Mouse (Mus musculus) midbrain, embryonic 10.5 days (tissue): ENCODE results near the gene Gm20747. TPM values are rescaled to one million over a fixed set of nuclear protein-coding genes. Genes with fewer than 3 reads are reported as not detected.
"Not testable (repeated sequence)": the region's sequence is repeated elsewhere in the genome, so short reads cannot be mapped to it uniquely, and the experiment has no call there.

Source experiments
- DNase-seq: peaks from one replicate; pipeline ENCODE4 v3.0.0-alpha.2; 2017; ENCODE audit warnings: low spot score
- H3K27ac ChIP-seq: fragments of 300-500 bp; sonication (generic); replicated peaks from 2 replicates; pipeline ENCODE4 v1.5.1; 2016; ENCODE audit warnings: mild to moderate bottlenecking
- H3K27me3 ChIP-seq: fragments of 300-500 bp; sonication (generic); 2 replicates; pipeline ENCODE4 v1.6.1; 2016; ENCODE audit warnings: low read depth, mild to moderate bottlenecking; ENCODE audit not compliant: poor library complexity, severe bottlenecking
- H3K36me3 ChIP-seq: fragments of 300-500 bp; sonication (generic); 2 replicates; pipeline ENCODE4 v1.6.1; 2016; ENCODE audit warnings: mild to moderate bottlenecking, moderate library complexity
- H3K4me1 ChIP-seq: fragments of 300-500 bp; sonication (generic); 2 replicates; pipeline ENCODE4 v1.6.1; 2016
- H3K4me3 ChIP-seq: fragments of 300-500 bp; sonication (generic); 2 replicates; pipeline ENCODE4 v1.5.1; 2016; ENCODE audit warnings: mild to moderate bottlenecking, moderate library complexity
- H3K9me3 ChIP-seq: fragments of 300-500 bp; sonication (generic); replicated peaks from 2 replicates; pipeline ENCODE4 v1.6.1; 2016; ENCODE audit warnings: mild to moderate bottlenecking
- WGBS: fragments of 180-500 bp; shearing (Covaris S2); methylation state at CpG from one replicate; pipeline ENCODE4 v1.1.7; 2016; 5-methylcytosine and 5-hydroxymethylcytosine counted together
- polyA plus RNA-seq: library from polyadenylated mRNA; unstranded; fragments of >200 nt; fragmentation: Nextera tagmentation; extraction: Ambion mirVana; gene quantifications from 2 replicates; pipeline ENCODE4 v1.2.1, GENCODE M21; 2016

The Gm20747 gene
- polyA plus RNA-seq = not detected in 2 replicates

- H3K4me1 ChIP-seq, DNase-seq, H3K9me3 ChIP-seq, H3K36me3 ChIP-seq, H3K27me3 ChIP-seq, H3K4me3 ChIP-seq, H3K27ac ChIP-seq: not testable (repeated sequence)
- no CpG with 5 or more reads among the region's 3 CpGs for WGBS
Observed at GRCm38 (mm10) chrY:53418191-53418590, at the start of gene Gm20747. TSS of gene Gm20747 (minus strand) at chrY:53418291.
